Mouse (Mus musculus) cortical plate, adult 2 months (tissue): ENCODE data around the gene Irf8.

Experiments used
- CTCF ChIP-seq: fragments of 200-500 bp; IDR thresholded peaks from 2 replicates; pipeline ENCODE4 v1.5.1; 2011; ENCODE audit warnings: mild to moderate bottlenecking, control low read depth, low read length; ENCODE audit not compliant: insufficient read depth; ENCODE audit errors: extremely low read depth
- POLR2A ChIP-seq: fragments of 200-500 bp; IDR thresholded peaks from 2 replicates; pipeline ENCODE4 v1.6.1; 2011; ENCODE audit warnings: mild to moderate bottlenecking, low read length, control low read depth; ENCODE audit not compliant: insufficient read depth; ENCODE audit errors: extremely low read depth

- TF ChIP-seq POLR2A = no peak
- no peak for TF ChIP-seq CTCF
Observed at GRCm38 (mm10) chr8:120760341-120761215, 24.4 kb downstream of the Irf8 start.
